Mouse (Mus musculus): ENCODE data around the gene Sell. TPM values are rescaled to one million over a fixed set of nuclear protein-coding genes. Genes with fewer than 3 reads are reported as not detected.

The Sell gene
- polyA plus RNA-seq, 1 experiment from 2014 or later, result 2.0 TPM

- WGBS, result 34% methylated on average over 2 of the region's 2 CpGs
- no peak overlapping the region for H3K27ac ChIP-seq
- H3K4me3 ChIP-seq, result no peak overlapping the region
- no peaks in the 10 kb centered on the region for H3K27me3 ChIP-seq
- H3K4me1 ChIP-seq (replicated peaks), result no peaks in the 10 kb centered on the region
- no peak overlapping the region for H3K4me2 ChIP-seq
- H3K9me3 ChIP-seq (replicated peaks), result no peaks in the 10 kb centered on the region
- no peak overlapping the region for H3K9ac ChIP-seq
- H3K36me3 ChIP-seq, result no peaks in the 10 kb centered on the region
- ATAC-seq (replicated peaks; ENCODE audit: insufficient number of reproducible peaks, insufficient read depth, low FRiP score, low read depth), result no peak
Observed at GRCm38 (mm10) chr1:164054800-164055199, 7.0 kb upstream of the Sell start.

DNA sequence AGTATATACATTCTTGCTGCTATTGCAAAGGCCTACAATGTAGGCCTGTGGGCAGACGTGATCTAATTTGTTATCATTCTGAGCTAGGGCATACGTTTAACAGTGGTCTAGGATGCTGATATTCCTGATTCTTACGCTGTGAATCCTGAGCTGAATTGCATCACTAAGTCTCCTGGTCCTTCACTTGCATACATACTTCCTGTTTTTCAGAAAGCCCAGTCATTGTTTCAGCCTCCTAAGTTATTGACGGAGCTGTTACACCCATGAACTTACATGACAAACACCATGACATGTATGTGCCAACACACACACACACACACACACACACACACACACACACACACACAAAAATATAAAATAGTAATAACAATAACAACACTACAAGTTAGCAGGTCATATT lies 1.7 kb upstream of the Sell start:
- H3K27me3 ChIP-seq, result no peaks in the 10 kb centered on the region
- no peak overlapping the region for H3K4me2 ChIP-seq
- 80% methylated on average over 4 of the region's 4 CpGs for WGBS
- no peaks in the 10 kb centered on the region for H3K9me3 ChIP-seq (replicated peaks)
- H3K9ac ChIP-seq, result no peak overlapping the region
- no peak for ATAC-seq (replicated peaks; ENCODE audit: insufficient number of reproducible peaks, insufficient read depth, low FRiP score, low read depth)
- H3K36me3 ChIP-seq, result no peaks in the 10 kb centered on the region
- H3K4me3 ChIP-seq, result no peak overlapping the region
- no peaks in the 10 kb centered on the region for H3K4me1 ChIP-seq (replicated peaks)
- no peak overlapping the region for H3K27ac ChIP-seq

GRCm38 (mm10) chr1:164061278-164061677 lies 504 bp upstream of the Sell start:
- Histone ChIP-seq H3K4me1 (replicated peaks) (no peaks in the 10 kb centered on the region), H3K9ac (no peak overlapping the region), H3K4me2 (no peak overlapping the region), H3K27me3 (no peaks in the 10 kb centered on the region), H3K36me3 (no peaks in the 10 kb centered on the region), H3K27ac (no peak overlapping the region), H3K4me3 (no peak overlapping the region), H3K9me3 (replicated peaks) (no peaks in the 10 kb centered on the region)
- WGBS, result 23% methylated on average over 4 of the region's 4 CpGs
- no peak for ATAC-seq (replicated peaks; ENCODE audit: insufficient number of reproducible peaks, insufficient read depth, low FRiP score, low read depth)

DNA sequence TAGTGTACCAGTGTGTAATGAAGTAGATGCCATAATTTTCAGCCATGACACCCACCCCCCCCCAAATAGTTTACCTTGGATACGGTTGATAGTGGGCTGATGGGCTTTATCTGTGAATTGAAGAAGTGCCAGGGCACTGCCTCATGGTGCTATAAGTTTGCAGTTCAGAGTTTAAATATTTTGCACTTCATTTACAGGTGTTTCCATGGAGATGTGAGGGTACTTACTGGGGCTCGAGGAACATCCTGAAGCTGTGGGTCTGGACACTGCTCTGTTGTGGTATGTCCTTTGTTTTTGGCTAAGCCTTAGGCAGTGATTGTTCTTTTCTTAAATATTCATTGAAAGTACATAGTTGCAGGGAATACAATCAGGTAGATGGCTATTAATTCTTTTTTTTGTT lies 1.1 kb downstream of the Sell start:
- no peak overlapping the region for H3K9ac ChIP-seq
- no peaks in the 10 kb centered on the region for H3K9me3 ChIP-seq (replicated peaks)
- 44% methylated on average over 2 of the region's 2 CpGs for WGBS
- H3K4me3 ChIP-seq, result no peak overlapping the region
- no peaks in the 10 kb centered on the region for H3K4me1 ChIP-seq (replicated peaks)
- H3K27me3 ChIP-seq, result no peaks in the 10 kb centered on the region
- ATAC-seq (replicated peaks; ENCODE audit: insufficient number of reproducible peaks, insufficient read depth, low FRiP score, low read depth), result no peak
- no peak overlapping the region for H3K27ac ChIP-seq
- no peak overlapping the region for H3K4me2 ChIP-seq
- no peaks in the 10 kb centered on the region for H3K36me3 ChIP-seq

DNA sequence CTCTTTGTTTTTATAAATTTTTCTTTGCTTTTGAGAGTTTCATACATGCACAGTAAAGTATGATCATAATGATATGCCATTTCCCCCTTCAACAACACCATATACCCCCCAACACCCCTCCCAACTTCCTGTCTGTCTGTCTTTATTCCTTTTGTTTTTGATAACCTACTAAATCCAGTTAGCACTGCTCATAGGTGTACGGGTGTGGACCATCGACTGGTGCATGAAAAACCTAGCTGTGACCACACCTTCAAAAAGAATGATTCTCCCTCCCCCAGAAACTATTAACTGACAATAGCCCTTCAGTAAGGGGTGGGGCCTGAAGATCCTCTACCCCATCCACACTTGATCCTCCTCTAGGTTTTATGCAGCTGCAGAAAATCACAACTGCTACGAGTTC lies 2.0 kb downstream of the Sell start:
- no peaks in the 10 kb centered on the region for H3K36me3 ChIP-seq
- no peaks in the 10 kb centered on the region for H3K9me3 ChIP-seq (replicated peaks)
- no peak overlapping the region for H3K4me2 ChIP-seq
- WGBS, result 48% methylated on average over 3 of the region's 3 CpGs
- H3K27me3 ChIP-seq, result no peaks in the 10 kb centered on the region
- no peak overlapping the region for H3K4me3 ChIP-seq
- H3K4me1 ChIP-seq (replicated peaks), result no peaks in the 10 kb centered on the region
- H3K27ac ChIP-seq, result no peak overlapping the region
- ATAC-seq (replicated peaks; ENCODE audit: insufficient number of reproducible peaks, insufficient read depth, low FRiP score, low read depth), result no peak
- H3K9ac ChIP-seq, result no peak overlapping the region

- H3K4me2 ChIP-seq, result no peak overlapping the region
- H3K27me3 ChIP-seq, result no peaks in the 10 kb centered on the region
- H3K36me3 ChIP-seq, result no peaks in the 10 kb centered on the region
- no peak overlapping the region for H3K9ac ChIP-seq
- H3K4me1 ChIP-seq (replicated peaks), result no peaks in the 10 kb centered on the region
- H3K27ac ChIP-seq, result no peak overlapping the region
- no peak overlapping the region for H3K4me3 ChIP-seq
- H3K9me3 ChIP-seq (replicated peaks), result no peaks in the 10 kb centered on the region
- no peak for ATAC-seq (replicated peaks; ENCODE audit: insufficient number of reproducible peaks, insufficient read depth, low FRiP score, low read depth)
Observed at GRCm38 (mm10) chr1:164069261-164069660, 7.5 kb downstream of the Sell start.

DNA sequence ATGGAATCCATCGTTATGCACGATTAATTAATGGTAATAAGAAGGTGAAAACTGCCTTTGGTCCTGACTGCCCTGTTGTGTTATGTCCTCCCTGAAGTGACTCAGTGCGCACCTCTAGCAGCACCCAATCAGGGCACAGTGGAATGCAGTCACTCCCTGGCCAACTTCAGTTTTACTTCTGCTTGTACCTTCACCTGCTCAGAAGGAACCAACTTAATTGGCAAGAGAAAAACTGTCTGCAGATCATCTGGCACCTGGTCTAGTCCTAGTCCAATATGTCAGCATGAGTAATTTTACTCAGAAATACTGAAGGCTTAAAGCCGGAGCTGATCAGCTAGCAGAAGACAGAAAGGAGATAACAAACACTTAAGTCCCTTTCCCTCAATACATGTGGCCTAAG lies 8.7 kb downstream of the Sell start:
- H3K4me2 ChIP-seq, result no peak overlapping the region
- 74% methylated on average over 4 of the region's 4 CpGs for WGBS
- ATAC-seq (replicated peaks; ENCODE audit: insufficient number of reproducible peaks, insufficient read depth, low FRiP score, low read depth), result no peak

GRCm38 (mm10) chr1:164071111-164071510 lies 9.3 kb downstream of the Sell start:
- Histone ChIP-seq H3K4me2 (no peak overlapping the region), H3K27ac (no peak overlapping the region), H3K4me3 (no peak overlapping the region), H3K27me3 (no peaks in the 10 kb centered on the region), H3K9ac (no peak overlapping the region), H3K4me1 (replicated peaks) (no peaks in the 10 kb centered on the region), H3K9me3 (replicated peaks) (no peaks in the 10 kb centered on the region), H3K36me3 (no peaks in the 10 kb centered on the region)
- no peak for ATAC-seq (replicated peaks; ENCODE audit: insufficient number of reproducible peaks, insufficient read depth, low FRiP score, low read depth)
- 72% methylated on average over 7 of the region's 7 CpGs for WGBS

More for the DNA sequence above, 8.7 kb downstream of the Sell start:
- Histone ChIP-seq H3K27ac (no peak overlapping the region), H3K4me3 (no peak overlapping the region), H3K36me3 (no peaks in the 10 kb centered on the region), H3K4me1 (replicated peaks) (no peaks in the 10 kb centered on the region), H3K9me3 (replicated peaks) (no peaks in the 10 kb centered on the region), H3K9ac (no peak overlapping the region), H3K27me3 (no peaks in the 10 kb centered on the region)

DNA sequence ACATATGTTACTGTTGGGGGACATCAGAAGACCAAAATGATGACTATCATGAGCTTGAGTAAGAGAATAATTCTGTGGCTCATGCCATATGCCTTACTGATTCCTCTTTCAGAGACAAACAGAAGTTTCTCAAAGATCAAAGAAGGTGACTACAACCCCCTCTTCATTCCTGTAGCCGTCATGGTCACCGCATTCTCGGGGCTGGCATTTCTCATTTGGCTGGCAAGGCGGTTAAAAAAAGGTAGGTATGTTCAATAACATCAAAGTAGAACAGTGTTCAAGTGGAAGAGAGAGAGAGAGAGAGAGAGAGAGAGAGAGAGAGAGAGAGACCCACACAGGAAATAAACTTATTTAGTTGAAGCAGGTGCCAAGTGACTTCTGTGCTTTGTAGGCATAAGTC lies 10.2 kb downstream of the Sell start:
- WGBS, result 78% methylated on average over 4 of the region's 4 CpGs
- Histone ChIP-seq H3K9me3 (replicated peaks) (no peaks in the 10 kb centered on the region), H3K4me2 (no peak overlapping the region), H3K27ac (no peak overlapping the region), H3K36me3 (no peaks in the 10 kb centered on the region), H3K4me1 (replicated peaks) (no peaks in the 10 kb centered on the region), H3K4me3 (no peak overlapping the region), H3K9ac (no peak overlapping the region), H3K27me3 (no peaks in the 10 kb centered on the region)
- ATAC-seq (replicated peaks; ENCODE audit: insufficient number of reproducible peaks, insufficient read depth, low FRiP score, low read depth), result no peak

DNA sequence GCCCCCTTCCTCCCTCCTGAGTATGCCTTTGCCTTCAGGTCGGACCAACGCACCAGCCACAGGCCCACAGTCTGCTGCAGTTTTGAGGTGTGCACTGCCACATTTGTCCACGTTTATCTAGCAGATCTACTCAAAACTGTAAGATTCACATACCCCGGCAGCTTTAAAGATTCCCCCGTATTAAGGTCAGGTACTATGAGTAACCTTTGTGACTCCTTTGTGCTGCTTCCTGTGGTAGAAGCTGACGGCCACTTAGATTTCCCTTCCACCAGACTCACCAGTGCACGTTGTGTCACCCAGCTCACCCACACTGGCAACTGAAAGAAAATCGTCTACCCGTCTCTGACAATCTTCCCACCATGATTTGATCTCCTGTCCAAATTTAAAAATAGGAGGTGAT lies 11.3 kb downstream of the Sell start:
- ATAC-seq (replicated peaks; ENCODE audit: insufficient number of reproducible peaks, insufficient read depth, low FRiP score, low read depth), result no peak
- no peaks in the 10 kb centered on the region for H3K36me3 ChIP-seq
- 72% methylated on average over 9 of the region's 9 CpGs for WGBS
- no peaks in the 10 kb centered on the region for H3K9me3 ChIP-seq (replicated peaks)
- no peak overlapping the region for H3K4me3 ChIP-seq
- no peaks in the 10 kb centered on the region for H3K4me1 ChIP-seq (replicated peaks)
- H3K27me3 ChIP-seq, result no peaks in the 10 kb centered on the region
- no peak overlapping the region for H3K9ac ChIP-seq
- no peak overlapping the region for H3K4me2 ChIP-seq
- H3K27ac ChIP-seq, result no peak overlapping the region

DNA sequence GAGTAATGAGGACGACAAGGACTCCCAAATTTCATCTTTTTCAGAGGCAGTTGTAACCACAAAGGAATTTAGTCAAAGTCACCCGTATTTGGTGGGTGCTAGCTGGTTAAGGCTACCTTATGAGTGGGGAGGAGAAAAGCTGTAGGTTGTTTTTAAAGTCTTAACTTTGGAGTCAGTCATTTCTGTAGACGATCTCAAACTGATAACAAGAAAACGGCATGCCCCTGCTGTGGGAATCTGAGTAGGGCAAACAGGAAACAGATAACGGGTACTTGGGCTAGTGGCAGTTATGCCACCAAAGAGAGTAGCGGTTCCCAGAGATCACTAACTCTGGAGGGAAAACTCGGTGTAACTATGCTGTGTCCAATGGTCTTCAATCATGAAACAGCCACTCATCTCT lies 12.0 kb downstream of the Sell start:
- no peaks in the 10 kb centered on the region for H3K4me1 ChIP-seq (replicated peaks)
- H3K4me2 ChIP-seq, result no peak overlapping the region
- no peak overlapping the region for H3K27ac ChIP-seq
- 63% methylated on average over 7 of the region's 7 CpGs for WGBS
- no peaks in the 10 kb centered on the region for H3K36me3 ChIP-seq
- H3K4me3 ChIP-seq, result no peak overlapping the region
- H3K9me3 ChIP-seq (replicated peaks), result no peaks in the 10 kb centered on the region
- H3K27me3 ChIP-seq, result no peaks in the 10 kb centered on the region
- H3K9ac ChIP-seq, result no peak overlapping the region
- no peak for ATAC-seq (replicated peaks; ENCODE audit: insufficient number of reproducible peaks, insufficient read depth, low FRiP score, low read depth)

DNA sequence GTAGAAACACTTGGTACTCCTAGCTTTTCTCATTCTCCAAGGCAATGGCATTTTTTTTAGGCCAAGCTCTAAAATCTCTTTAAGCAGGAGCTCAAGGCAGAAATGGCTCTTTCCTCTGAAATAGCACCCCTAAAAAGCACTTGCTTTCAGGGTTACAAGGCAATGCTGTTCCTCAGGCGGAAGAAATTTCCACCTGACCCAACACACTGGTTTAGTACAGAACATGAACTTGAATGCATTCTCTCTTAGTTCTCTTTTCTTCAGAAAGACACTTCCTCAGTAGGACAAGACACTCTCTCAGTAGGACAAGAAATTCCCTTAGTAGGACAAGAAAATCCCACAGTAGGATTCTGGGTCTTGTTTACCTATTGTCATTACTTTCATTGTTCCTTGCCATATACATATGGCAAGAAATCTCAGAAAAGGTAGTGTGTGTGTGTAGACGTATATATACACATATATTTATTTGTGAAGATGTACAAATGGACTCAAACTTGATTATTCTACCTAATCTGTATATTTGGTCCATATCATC lies 12.9 kb downstream of the Sell start:
- H3K9ac ChIP-seq, result no peak overlapping the region

More for the DNA sequence above, 12.9 kb downstream of the Sell start:
- H3K4me3 ChIP-seq, result no peak overlapping the region
- no peak overlapping the region for H3K27ac ChIP-seq
- no peak overlapping the region for H3K4me2 ChIP-seq
- WGBS, result 82% methylated on average over 2 of the region's 2 CpGs
- H3K9me3 ChIP-seq (replicated peaks), result no peaks in the 10 kb centered on the region
- no peaks in the 10 kb centered on the region for H3K27me3 ChIP-seq
- no peak for ATAC-seq (replicated peaks; ENCODE audit: insufficient number of reproducible peaks, insufficient read depth, low FRiP score, low read depth)
- H3K4me1 ChIP-seq (replicated peaks), result no peaks in the 10 kb centered on the region
- no peaks in the 10 kb centered on the region for H3K36me3 ChIP-seq
